Mouse (Mus musculus): ENCODE measurements around the gene Mcm2. TPM values are rescaled to one million over a fixed set of nuclear protein-coding genes. Genes with fewer than 3 reads are reported as not detected.

Mcm2 gene
- polyA plus RNA-seq, 1 experiment, result 14.5 TPM

GRCm38 (mm10) chr6:88869459-88869858 is 29.1 kb downstream of the Mcm2 start:
- no peaks in the 10 kb centered on the region; the same call in 1 of the 2 replicates for H3K27me3 ChIP-seq (ENCODE audit: control insufficient read depth, insufficient read depth, low read length)
- no peaks in the 10 kb centered on the region for H3K4me1 ChIP-seq (ENCODE audit: control insufficient read depth, insufficient read depth, insufficient read length, low read length)
- no peaks in the 10 kb centered on the region for H3K36me3 ChIP-seq (ENCODE audit: control insufficient read depth, insufficient read depth, low read length)
- no peak overlapping the region for H3K4me3 ChIP-seq (ENCODE audit: low read depth, low read length)
- H3K27ac ChIP-seq (ENCODE audit: insufficient read depth, low read depth, low read length), result no peak overlapping the region
- 74% methylated on average over 7 of the region's 7 CpGs for WGBS
- no peak for TF ChIP-seq CTCF (IDR thresholded peaks at IDR 0.05; ENCODE audit: extremely low read depth, insufficient read length, insufficient replicate concordance, low read depth, low read length)
- no peak for TF ChIP-seq POLR2A (IDR thresholded peaks at IDR 0.05; ENCODE audit: low read depth, low read length)

- no peak for TF ChIP-seq CTCF (IDR thresholded peaks at IDR 0.05; ENCODE audit: extremely low read depth, insufficient read length, insufficient replicate concordance, low read depth, low read length)
- no peak for TF ChIP-seq POLR2A (IDR thresholded peaks at IDR 0.05; ENCODE audit: low read depth, low read length)
- 76% methylated on average over 7 of the region's 7 CpGs for WGBS
- H3K27me3 ChIP-seq (ENCODE audit: control insufficient read depth, insufficient read depth, low read length), result no peaks in the 10 kb centered on the region
- H3K27ac ChIP-seq (ENCODE audit: insufficient read depth, low read depth, low read length), result no peak overlapping the region
- no peak overlapping the region for H3K4me3 ChIP-seq (ENCODE audit: low read depth, low read length)
- no peaks in the 10 kb centered on the region for H3K36me3 ChIP-seq (ENCODE audit: control insufficient read depth, insufficient read depth, low read length)
- H3K4me1 ChIP-seq (ENCODE audit: control insufficient read depth, insufficient read depth, insufficient read length, low read length), result no peaks in the 10 kb centered on the region
These were observed 32.9 kb downstream of the Mcm2 start for GRCm38 (mm10) chr6:88865704-88866103.

GRCm38 (mm10) chr6:88860914-88861313 is 37.7 kb downstream of the Mcm2 start:
- no peak overlapping the region for H3K4me3 ChIP-seq (ENCODE audit: low read depth, low read length)
- H3K27ac ChIP-seq (ENCODE audit: insufficient read depth, low read depth, low read length), result no peak overlapping the region
- TF ChIP-seq CTCF (IDR thresholded peaks at IDR 0.05; ENCODE audit: extremely low read depth, insufficient read length, insufficient replicate concordance, low read depth, low read length), result peak; percentile 3; the same call in 1 of the 2 replicates
- no peak for TF ChIP-seq POLR2A (IDR thresholded peaks at IDR 0.05; ENCODE audit: low read depth, low read length)
- no peaks in the 10 kb centered on the region for H3K27me3 ChIP-seq (ENCODE audit: control insufficient read depth, insufficient read depth, low read length)
- WGBS, result 15% methylated on average over 2 of the region's 2 CpGs
- no peaks in the 10 kb centered on the region for H3K36me3 ChIP-seq (ENCODE audit: control insufficient read depth, insufficient read depth, low read length)
- H3K4me1 ChIP-seq (ENCODE audit: control insufficient read depth, insufficient read depth, insufficient read length, low read length), result no peaks in the 10 kb centered on the region

GRCm38 (mm10) chr6:88858341-88858740 is 40.2 kb downstream of the Mcm2 start:
- Histone ChIP-seq H3K4me1 (ENCODE audit: control insufficient read depth, insufficient read depth, insufficient read length, low read length) (no peaks in the 10 kb centered on the region), H3K36me3 (ENCODE audit: control insufficient read depth, insufficient read depth, low read length) (no peaks in the 10 kb centered on the region), H3K27ac (ENCODE audit: insufficient read depth, low read depth, low read length) (no peak overlapping the region), H3K27me3 (ENCODE audit: control insufficient read depth, insufficient read depth, low read length) (no peaks in the 10 kb centered on the region), H3K4me3 (ENCODE audit: low read depth, low read length) (no peak overlapping the region)
- WGBS, result 80% methylated on average over 7 of the region's 7 CpGs
- no peak for TF ChIP-seq CTCF (IDR thresholded peaks at IDR 0.05; ENCODE audit: extremely low read depth, insufficient read length, insufficient replicate concordance, low read depth, low read length)
- no peak for TF ChIP-seq POLR2A (IDR thresholded peaks at IDR 0.05; ENCODE audit: low read depth, low read length)

- TF ChIP-seq CTCF (IDR thresholded peaks at IDR 0.05; ENCODE audit: extremely low read depth, insufficient read length, insufficient replicate concordance, low read depth, low read length) (no peak), POLR2A (IDR thresholded peaks at IDR 0.05; ENCODE audit: low read depth, low read length) (no peak)
- no peak overlapping the region for H3K27ac ChIP-seq (ENCODE audit: insufficient read depth, low read depth, low read length)
- H3K36me3 ChIP-seq (ENCODE audit: control insufficient read depth, insufficient read depth, low read length), result no peaks in the 10 kb centered on the region
- WGBS, result 85% methylated on average over 6 of the region's 6 CpGs
- H3K27me3 ChIP-seq (ENCODE audit: control insufficient read depth, insufficient read depth, low read length), result no peaks in the 10 kb centered on the region
- H3K4me1 ChIP-seq (ENCODE audit: control insufficient read depth, insufficient read depth, insufficient read length, low read length), result no peaks in the 10 kb centered on the region
- no peak overlapping the region for H3K4me3 ChIP-seq (ENCODE audit: low read depth, low read length)
These were observed 40.8 kb downstream of the Mcm2 start for GRCm38 (mm10) chr6:88857830-88858229.

- H3K36me3 ChIP-seq (ENCODE audit: control insufficient read depth, insufficient read depth, low read length), result no peaks in the 10 kb centered on the region
- H3K4me1 ChIP-seq (ENCODE audit: control insufficient read depth, insufficient read depth, insufficient read length, low read length), result no peaks in the 10 kb centered on the region
- H3K27ac ChIP-seq (ENCODE audit: insufficient read depth, low read depth, low read length), result no peak overlapping the region
- no peak overlapping the region for H3K4me3 ChIP-seq (ENCODE audit: low read depth, low read length)
- TF ChIP-seq POLR2A (IDR thresholded peaks at IDR 0.05; ENCODE audit: low read depth, low read length) (no peak), CTCF (IDR thresholded peaks at IDR 0.05; ENCODE audit: extremely low read depth, insufficient read length, insufficient replicate concordance, low read depth, low read length) (no peak)
- H3K27me3 ChIP-seq (ENCODE audit: control insufficient read depth, insufficient read depth, low read length), result no peaks in the 10 kb centered on the region
- WGBS, result 29% methylated on average over 9 of the region's 9 CpGs
These were observed 41.3 kb downstream of the Mcm2 start for GRCm38 (mm10) chr6:88857249-88857648.

GRCm38 (mm10) chr6:88855636-88856035 is 42.9 kb downstream of the Mcm2 start:
- WGBS, result 23% methylated on average over 5 of the region's 5 CpGs
- H3K27ac ChIP-seq (ENCODE audit: insufficient read depth, low read depth, low read length), result no peak overlapping the region
- no peaks in the 10 kb centered on the region for H3K36me3 ChIP-seq (ENCODE audit: control insufficient read depth, insufficient read depth, low read length)
- H3K27me3 ChIP-seq (ENCODE audit: control insufficient read depth, insufficient read depth, low read length), result no peaks in the 10 kb centered on the region
- H3K4me1 ChIP-seq (ENCODE audit: control insufficient read depth, insufficient read depth, insufficient read length, low read length), result no peaks in the 10 kb centered on the region
- H3K4me3 ChIP-seq (ENCODE audit: low read depth, low read length), result no peak overlapping the region
- TF ChIP-seq POLR2A (IDR thresholded peaks at IDR 0.05; ENCODE audit: low read depth, low read length), result no peak
- peak; percentile 47; the same call in 1 of the 2 replicates for TF ChIP-seq CTCF (IDR thresholded peaks at IDR 0.05; ENCODE audit: extremely low read depth, insufficient read length, insufficient replicate concordance, low read depth, low read length)
